Mouse (Mus musculus): ENCODE data around the gene Ctps2.

Ctps2 gene

GRCm38 (mm10) chrX:162900938-162901337 is at the start of gene Ctps2:
TSS of gene Ctps2 (plus strand) at chrX:162901238.
- no peak for DNase-seq (ENCODE audit: extremely low read depth, insufficient read length, low spot score)

GRCm38 (mm10) chrX:162868294-162868965 is 32.6 kb upstream of the Ctps2 start:
- no peak for DNase-seq (ENCODE audit: extremely low read depth, insufficient read length, low spot score)

DNA sequence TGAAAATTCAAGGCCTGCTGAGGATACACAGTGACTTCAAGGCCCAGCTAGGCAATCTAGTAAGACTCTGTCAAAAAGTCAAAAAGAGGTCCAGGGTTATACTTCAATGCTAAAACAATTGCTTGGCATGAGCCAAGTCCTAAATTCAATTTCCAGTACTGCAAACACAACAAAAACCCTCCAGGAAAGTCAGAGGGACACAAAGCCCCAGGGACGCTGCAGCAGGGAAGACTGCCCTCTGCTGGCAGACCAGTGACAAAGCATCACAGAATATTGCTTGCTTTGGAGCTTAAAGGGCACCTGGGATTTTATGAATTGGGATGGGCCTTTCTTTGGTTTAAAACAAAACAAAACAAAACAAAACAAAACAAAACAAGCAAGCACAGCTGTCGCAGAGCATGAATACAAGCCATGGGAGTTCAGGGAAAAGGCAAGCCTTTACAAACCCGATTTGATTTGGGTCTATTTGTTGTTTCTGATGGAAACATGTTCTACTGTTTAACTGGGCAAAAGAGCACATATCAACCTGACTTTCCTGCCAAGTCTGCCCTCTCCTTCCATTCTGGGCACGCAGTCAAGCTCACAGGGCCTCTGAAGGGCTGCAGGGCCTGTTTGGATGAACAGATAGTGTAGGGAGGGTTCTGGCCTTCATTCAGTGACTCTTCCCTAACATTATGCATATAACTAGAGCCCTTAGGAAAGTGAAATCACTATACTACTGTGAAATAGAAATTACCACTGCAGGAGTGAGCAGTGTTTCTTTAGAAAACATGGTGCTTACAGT is 29.1 kb upstream of the Ctps2 start:
- no peak for DNase-seq (ENCODE audit: extremely low read depth, insufficient read length, low spot score)

- no peak for DNase-seq (ENCODE audit: extremely low read depth, insufficient read length, low spot score)
Measured at GRCm38 (mm10) chrX:162873761-162874160, 27.3 kb upstream of the Ctps2 start.

GRCm38 (mm10) chrX:162878236-162878635 is 22.8 kb upstream of the Ctps2 start:
- DNase-seq (ENCODE audit: extremely low read depth, insufficient read length, low spot score), result no peak

- DNase-seq (ENCODE audit: extremely low read depth, insufficient read length, low spot score), result peak; percentile 80
Measured at GRCm38 (mm10) chrX:162887931-162888511, 13.0 kb upstream of the Ctps2 start, which contains the start of gene Syap1. TSS of gene Syap1 (minus strand) at chrX:162888447.

GRCm38 (mm10) chrX:162888575-162889223 is 12.3 kb upstream of the Ctps2 start:
- DNase-seq (ENCODE audit: extremely low read depth, insufficient read length, low spot score), result peak; percentile 15

- DNase-seq (ENCODE audit: extremely low read depth, insufficient read length, low spot score), result peak; percentile 82
Measured at GRCm38 (mm10) chrX:162901371-162902039, 467 bp downstream of the Ctps2 start.

GRCm38 (mm10) chrX:162902040-162902734 is 1.1 kb downstream of the Ctps2 start:
- DNase-seq (ENCODE audit: extremely low read depth, insufficient read length, low spot score), result no peak

DNA sequence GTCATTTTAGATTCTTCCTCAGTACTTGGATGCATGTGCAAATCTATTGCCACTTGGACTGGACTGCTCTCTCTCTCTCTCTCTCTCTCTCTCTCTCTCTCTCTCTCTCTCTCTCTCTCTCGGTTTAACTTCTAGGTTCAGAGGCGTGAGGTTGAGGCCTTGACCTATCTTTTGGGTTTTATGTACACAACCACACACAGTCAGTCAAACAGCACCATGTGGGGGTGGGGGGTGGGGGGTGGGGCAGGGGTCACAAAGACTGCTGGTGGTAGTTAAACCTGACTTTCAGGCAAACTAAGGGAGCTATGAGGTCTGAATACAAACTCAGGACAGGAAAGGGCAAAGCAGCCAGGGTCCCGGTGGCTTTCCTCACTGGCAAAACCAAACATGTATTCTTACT is 6.5 kb downstream of the Ctps2 start:
- DNase-seq (ENCODE audit: extremely low read depth, insufficient read length, low spot score), result no peak

- no peak for DNase-seq (ENCODE audit: extremely low read depth, insufficient read length, low spot score)
Measured at GRCm38 (mm10) chrX:162913651-162914050, 12.6 kb downstream of the Ctps2 start.

DNA sequence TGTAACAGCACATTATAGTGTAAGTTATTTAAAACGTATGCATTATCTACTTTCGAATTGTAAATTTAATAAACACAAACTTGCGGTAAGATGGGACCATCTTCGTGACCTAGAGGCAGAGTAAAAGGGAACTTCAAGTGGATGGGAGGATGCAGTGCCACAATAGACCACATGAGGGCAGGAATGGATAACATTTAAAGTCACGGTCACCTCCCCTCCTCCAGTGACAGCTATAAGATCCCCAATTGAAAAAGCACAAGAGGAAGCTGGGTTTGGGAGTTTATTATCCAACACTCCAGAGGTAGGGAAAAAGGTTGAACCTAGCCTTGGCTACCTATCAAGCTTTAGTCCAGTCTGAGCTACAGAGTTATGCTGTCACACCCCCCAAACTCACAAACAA is 14.7 kb downstream of the Ctps2 start:
- DNase-seq (ENCODE audit: extremely low read depth, insufficient read length, low spot score), result peak; percentile 7

- no peak for DNase-seq (ENCODE audit: extremely low read depth, insufficient read length, low spot score)
Measured at GRCm38 (mm10) chrX:162921487-162922125, 20.6 kb downstream of the Ctps2 start.

DNA sequence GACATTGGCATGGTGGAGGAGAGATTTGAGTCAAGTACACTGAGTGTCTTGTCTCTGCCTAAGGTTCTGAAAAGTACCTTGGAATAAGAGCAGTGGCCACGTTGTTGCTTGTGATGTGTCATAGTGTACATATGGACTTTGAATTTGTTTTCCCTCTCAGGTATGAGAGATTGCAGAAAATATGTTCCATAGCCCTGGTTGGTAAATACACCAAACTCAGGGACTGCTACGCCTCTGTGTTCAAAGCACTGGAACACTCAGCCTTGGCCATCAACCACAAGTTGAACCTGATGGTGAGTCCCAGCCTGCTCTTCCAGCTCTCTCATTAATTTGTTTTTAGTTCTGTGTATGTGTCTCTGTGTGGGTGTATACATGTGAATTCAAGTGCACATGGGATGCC is 30.4 kb downstream of the Ctps2 start:
- no peak for DNase-seq (ENCODE audit: extremely low read depth, insufficient read length, low spot score)

GRCm38 (mm10) chrX:162942027-162942426 is 41.0 kb downstream of the Ctps2 start:
- no peak for DNase-seq (ENCODE audit: extremely low read depth, insufficient read length, low spot score)

DNA sequence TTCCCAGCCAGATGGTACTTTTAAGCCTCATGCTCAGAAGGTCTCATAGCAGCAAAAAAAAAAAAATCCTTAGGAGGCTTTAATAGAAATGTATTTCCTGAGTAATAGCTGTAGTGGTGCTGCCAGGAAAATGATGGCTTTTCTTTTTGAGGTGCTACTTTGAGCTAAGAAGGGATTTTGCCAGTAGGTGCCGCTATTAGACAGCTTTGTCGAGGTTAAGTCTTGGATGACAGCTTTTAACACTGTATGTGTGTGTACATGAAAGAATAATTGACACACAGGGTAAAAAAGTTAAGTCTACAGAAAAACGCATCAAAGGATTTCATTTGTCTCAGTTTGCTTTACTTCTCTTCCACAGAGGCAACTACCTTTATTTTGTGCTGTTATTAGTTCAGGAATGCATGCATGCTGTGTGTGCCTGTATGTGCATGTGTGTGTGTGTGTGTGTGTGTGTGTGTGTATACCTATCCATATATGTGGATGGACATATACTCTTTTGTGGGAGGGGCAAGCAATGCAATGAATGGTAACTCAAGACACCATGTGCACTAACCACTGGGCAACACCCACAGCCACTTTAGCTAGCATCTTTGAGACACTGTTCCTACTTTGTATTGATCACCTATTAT is 48.9 kb downstream of the Ctps2 start:
- DNase-seq (ENCODE audit: extremely low read depth, insufficient read length, low spot score), result peak; percentile 10

- no peak for DNase-seq (ENCODE audit: extremely low read depth, insufficient read length, low spot score)
Measured at GRCm38 (mm10) chrX:162957921-162958320, 56.9 kb downstream of the Ctps2 start.

DNA sequence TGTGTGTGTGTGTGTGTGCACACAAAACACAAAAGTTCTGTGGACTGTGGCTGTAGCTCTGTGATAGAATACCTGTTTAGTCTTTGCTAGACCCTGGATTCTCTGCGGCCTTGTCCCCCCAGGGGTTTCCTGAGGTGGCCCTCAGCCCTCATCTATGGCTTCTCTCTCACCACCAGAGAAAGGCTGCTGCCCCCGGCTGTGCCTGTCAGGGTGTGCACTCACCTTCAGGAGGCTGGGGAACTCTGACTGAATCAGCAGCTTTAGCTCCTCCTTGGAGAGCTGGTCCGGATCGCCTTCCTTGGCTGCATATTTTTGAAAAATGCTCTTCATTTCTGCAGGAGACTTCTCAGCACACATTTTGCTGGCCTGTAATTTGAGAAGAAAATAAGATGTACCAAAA is 62.8 kb downstream of the Ctps2 start:
- DNase-seq (ENCODE audit: extremely low read depth, insufficient read length, low spot score), result no peak

DNA sequence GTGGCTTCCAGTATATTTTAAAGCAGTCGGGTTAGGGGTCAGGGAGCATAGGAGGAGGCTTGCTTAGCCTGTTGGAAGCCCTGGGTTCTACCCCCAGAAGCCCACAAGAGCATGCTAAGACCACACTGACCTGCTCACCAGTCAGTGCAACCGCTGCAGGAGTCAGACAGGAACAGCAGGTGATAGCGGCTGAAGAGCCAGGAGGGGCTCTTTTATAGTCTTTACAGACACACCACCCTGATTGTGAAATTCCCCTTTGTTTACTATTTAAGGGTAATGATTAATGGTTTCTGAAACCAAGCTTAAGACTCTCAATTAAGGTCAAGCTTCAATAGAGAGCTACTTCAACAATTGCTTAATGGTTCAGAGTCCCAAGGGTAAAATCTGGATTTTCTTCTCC is 63.3 kb downstream of the Ctps2 start, which contains the start of gene S100g:
TSS of gene S100g (minus strand) at position 217 of the 400 bp plus-strand sequence.
- no peak for DNase-seq (ENCODE audit: extremely low read depth, insufficient read length, low spot score)

Measured in 3134 (cell line).